Mouse (Mus musculus): ENCODE measurements around the gene Itgal.
A peak's percentile ranks its signal among the peaks of the same experiment; 100 is the strongest.

Gene Itgal

GRCm38 (mm10) chr7:127342888-127343287 is 46.8 kb downstream of the Itgal start:
- DNase-seq = no peak

DNA sequence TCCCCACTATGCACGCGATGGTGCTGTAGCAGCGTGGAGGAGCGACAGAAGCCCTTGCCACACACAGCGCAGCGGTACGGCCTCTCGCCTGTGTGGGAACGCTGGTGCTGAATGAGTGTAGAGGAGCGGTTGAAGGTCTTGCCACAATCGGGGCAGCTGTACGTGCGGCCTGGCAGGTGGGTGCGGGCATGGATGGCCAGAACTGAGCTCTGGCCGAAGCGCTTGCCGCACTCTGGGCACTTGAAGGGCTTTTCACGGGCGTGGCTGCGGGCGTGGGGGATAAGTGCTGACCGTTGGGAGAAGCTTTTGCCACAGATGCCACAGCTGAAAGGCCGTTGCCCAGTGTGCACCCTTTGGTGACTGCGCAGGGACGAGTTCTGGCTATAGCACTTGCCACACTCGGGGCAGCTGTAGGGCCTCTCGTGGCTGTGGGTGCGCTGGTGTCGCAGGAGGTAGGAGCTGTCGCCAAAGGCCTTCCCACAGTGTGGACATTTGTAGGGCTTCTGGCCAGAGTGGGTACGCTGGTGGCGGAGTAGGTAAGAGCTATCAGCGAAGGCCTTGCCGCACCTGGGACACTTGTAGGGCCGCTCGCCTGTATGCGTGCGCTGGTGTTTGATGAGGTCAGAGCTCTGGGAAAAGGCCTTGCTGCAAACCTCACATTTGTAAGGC is 47.4 kb downstream of the Itgal start:
- DNase-seq = no peak

GRCm38 (mm10) chr7:127344371-127344770 is 48.3 kb downstream of the Itgal start:
- peak in 1 of 2 experiments; percentile 9 for DNase-seq

GRCm38 (mm10) chr7:127345092-127345491 is 49.0 kb downstream of the Itgal start:
- DNase-seq = no peak

DNA sequence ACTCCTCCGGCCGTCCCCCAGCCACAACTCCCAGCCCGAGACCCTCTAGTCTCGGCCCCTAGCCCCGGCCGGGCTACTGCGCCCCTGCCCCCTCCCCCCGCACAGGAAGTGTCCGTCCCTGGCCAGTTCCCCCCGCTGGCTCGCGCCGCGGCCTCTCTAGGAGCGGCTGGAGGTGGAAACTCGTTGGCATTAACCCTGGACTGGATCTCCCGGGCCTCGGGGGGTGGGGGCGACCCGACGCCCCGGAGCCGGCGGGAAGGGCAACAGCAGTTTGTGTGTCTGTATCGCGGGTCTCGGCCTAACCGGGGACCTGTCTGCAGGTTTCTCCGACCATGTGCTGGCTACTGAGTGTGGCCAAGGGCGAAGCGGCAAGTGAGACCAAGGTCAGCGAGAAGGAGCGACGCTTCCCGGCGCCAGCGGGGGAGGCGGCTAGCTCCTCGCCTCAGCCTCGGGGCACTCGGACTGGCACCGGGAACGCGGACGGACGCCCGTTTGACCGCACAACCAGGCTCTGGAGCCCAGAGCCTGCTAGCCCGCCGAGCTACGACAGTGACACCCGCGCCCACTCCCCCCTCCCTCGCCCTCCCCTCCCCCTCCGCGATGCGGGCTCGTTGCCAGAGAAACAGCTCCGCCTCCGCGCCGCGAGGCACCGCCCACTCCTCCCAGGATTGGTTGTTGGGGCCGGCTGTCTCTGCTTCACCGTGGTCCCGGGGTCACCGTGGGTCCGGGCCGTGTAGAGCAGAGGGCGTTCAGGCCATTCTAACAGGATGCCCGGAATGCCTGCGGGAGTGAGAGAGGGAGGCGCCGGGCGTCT is 49.7 kb downstream of the Itgal start, which contains the start of gene Zfp768:
Gene Zfp768, minus strand, starts transcription at position 78 of the 814 bp plus-strand sequence.
- peak; percentile 97 for DNase-seq

DNA sequence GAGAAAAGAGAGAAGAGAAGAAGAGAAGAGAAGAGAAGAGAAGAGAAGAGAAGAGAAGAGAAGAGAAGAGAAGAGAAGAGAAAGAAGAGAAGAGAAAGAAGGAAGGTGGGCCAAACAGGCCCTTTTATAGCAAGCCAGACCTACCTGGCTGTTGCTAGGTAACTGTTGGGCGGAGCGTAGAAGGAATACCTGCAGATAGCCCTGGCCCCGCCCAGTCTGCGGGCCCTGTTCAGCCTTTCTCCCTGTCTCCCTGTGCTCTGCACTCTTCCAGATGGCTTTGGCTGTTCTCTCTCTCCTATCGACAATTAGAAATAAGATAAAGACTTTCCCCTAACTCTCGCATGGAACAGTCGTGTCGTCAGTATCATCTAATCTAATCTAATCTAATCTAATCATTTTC is 50.6 kb downstream of the Itgal start:
- peak; percentile 66 to 81 for DNase-seq

GRCm38 (mm10) chr7:127351230-127352004 is 55.4 kb downstream of the Itgal start:
- DNase-seq = no peak

- DNase-seq = no peak
These were observed 59.7 kb downstream of the Itgal start for GRCm38 (mm10) chr7:127355796-127356195.

DNA sequence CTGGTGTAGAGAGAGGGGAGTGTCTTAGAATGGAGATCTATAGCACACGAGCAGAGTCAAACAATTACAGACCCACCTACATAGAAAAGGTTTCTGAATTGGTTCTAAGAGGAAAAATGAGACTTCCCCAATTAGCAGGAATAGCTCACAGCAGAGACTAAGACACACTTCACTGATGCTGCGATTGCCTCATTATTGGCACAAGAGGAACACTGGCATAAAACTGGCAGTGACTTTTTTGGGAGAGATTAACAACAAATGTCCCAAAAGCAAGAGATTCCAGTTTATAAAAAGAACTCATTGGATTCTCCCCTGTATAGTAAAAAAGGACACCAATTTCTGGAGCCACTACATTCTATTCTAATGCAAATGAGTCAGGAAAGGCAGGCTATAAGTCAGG is 61.8 kb downstream of the Itgal start:
- DNase-seq = no peak

GRCm38 (mm10) chr7:127358472-127358871 is 62.4 kb downstream of the Itgal start:
- no peak for DNase-seq

- no peak for DNase-seq
These were observed 64.2 kb downstream of the Itgal start for GRCm38 (mm10) chr7:127360265-127360664.

- DNase-seq = peak in 1 of 2 experiments; percentile 41
These were observed 65.4 kb downstream of the Itgal start for GRCm38 (mm10) chr7:127361449-127361848.

GRCm38 (mm10) chr7:127362418-127362817 is 66.4 kb downstream of the Itgal start:
- DNase-seq = peak in 1 of 2 experiments; percentile 53

DNA sequence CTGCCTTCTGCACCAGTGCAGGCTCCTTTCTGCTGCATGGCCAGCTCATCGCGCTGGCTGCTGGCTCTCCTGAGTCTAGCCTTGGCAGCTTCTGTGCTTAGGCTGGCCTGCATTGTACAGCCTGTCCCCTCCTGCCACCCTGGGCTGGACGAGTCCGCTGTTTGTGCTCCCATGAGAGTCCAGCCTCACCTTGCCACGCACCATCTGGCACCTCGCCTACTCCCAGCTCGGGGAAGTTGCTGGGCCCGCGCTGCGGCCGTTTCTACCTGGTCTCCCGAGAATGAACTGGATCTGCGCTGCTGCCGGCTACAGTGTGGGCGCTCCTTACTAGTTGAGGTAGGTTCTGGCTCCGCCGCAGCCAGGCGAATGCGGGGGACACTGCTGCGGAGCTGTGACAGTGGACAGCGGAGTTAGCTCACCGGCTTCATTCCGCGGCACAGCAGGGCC is 67.4 kb downstream of the Itgal start:
- DNase-seq = peak; percentile 53 to 67

DNA sequence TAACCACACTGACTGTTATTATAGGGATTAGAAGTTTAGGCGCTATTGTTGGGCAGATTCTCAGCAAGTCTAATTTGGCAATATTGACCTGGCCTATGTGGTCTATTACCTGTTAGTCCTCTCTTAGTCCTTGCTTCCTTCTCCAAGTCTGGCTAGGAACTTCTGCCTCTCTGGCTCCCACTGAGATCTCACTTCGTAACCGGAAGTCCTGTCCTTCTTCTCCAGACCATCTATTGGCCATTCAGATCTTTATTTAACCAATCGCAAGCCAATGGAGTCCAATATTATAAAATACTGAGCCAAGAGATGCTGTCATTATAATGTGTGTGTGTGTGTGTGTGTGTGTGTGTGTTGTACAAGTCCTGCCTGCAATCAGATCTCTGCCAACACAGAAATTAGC is 68.1 kb downstream of the Itgal start:
- peak in 1 of 2 experiments; percentile 11 for DNase-seq

DNA sequence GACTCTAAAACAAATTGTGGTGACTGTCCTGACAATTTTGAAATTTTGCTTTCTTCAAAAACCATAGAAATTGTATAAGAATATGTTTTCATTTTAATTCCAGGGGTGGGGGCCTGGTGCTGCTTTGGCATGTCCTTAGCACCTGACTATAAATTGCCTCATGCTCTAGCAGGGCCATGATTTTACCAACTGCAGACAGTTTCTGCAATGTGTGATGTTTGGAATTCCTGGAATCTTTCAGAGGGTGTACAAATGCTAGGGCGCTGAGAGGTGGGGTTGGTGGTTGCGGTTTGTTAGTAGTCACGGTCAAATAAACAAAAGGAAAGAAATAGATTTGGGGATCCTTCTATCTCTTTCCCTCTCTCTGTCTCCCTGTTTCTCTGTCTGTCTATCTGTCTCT is 70.2 kb downstream of the Itgal start:
- no peak for DNase-seq

- no peak for DNase-seq
These were observed 75.2 kb downstream of the Itgal start for GRCm38 (mm10) chr7:127371213-127371612.

DNA sequence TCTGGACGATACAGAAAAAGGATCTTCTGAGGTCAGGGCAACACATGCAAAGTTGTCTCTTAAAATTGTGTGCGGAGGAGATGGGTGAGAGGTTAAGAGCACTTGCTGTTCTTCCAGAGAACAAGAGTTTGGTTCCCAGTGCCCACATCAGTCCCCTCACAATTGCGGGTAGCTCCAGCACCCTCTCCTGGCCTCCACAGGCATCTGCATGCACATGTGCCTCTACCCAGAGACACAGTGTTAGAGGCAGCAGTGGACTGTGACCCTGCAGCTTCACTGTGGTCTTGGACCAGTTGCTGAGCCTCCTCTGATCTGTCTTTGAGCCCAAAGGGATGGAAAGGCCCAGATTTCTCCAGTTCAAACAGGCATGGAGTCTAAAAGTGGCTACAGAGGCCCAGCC is 75.8 kb downstream of the Itgal start:
- DNase-seq = peak in 1 of 2 experiments; percentile 13

DNA sequence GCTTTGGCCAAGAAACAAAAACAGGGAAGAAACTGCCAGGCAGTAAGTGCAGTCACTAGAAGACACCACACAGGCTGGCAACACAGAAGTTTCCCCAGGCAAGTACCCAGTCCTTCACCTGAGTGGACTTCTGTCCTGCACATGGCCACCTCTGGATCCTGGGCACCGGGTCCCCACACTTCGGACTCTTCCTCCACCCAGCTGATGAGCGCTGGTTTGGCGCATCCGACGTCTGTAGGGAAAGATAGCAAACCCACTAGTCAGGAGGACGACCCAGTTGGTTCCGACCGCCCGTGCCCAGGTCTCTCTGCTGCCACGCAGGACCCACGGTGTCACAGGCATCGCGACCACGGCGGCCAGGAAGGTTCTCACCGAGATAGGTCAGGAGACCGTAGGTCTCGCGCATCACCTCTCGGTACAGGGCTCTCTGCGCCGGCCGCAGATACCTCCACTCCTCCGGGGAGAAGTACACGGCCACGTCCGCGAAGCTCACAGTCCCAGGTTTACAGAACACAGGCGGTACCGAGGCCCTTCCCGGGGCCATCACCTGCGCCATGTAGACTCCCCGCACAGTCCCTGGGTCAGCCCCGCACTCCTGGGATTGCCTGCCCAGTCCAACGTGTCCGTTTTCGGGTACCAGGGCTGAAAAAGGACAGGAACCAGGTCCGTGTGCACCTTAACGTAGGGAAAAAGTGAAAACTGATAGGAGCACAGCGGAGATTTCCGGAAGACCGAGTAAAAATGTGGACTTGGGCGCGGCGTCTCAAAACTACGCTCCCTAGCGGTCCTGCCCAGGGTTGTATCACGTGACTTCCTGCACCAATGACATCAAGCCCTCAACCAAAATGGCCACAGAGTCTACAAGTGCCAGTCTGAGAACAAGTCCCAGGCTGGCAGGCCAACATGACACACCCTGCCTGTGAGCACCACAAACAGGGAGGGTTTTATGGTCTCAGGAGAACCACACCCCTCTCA is 79.5 kb downstream of the Itgal start, which contains the start of gene Zfp747:
Gene Zfp747, minus strand, starts transcription at position 780 of the 975 bp plus-strand sequence.
- DNase-seq = peak; percentile 94 to 97

DNA sequence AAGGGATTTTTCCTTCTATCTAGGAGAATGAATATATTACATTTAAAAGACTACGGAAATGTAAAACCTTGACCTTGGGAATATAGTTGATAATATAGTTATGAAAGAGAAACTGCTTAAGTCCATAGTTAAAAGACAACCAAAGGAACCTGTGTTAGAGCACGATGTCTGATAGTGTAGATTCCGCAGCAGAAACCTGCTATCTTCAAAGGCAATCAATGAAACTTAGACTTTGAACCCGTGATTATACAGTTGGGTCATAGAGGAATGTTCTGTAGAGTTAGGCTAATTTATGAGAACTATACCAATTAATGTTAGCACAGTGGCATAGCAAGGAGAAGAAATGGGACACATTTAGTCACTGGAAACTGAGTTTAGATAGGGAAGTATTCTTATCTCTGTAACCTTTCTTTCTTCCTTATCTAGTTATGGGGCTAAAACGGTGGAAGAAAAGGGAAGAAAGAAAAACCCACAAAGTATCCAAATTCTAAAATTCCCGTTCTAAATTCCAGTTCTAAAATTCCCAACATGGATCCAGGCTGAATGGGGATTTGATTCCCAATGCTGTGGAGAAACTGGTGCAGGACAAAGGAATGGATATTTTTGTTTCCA is 82.4 kb downstream of the Itgal start:
- no peak for DNase-seq
